Mouse (Mus musculus): ENCODE data around the gene C7.
"Not testable (repeated sequence)": the region's sequence is repeated elsewhere in the genome, so short reads cannot be mapped to it uniquely, and the experiment has no call there.

Gene C7

GRCm38 (mm10) chr15:5063635-5064034, at the start of gene C7:
C7 (minus strand) TSS chr15:5063740.
- peak; percentile 71 for DNase-seq

- DNase-seq = no peak
Observed at GRCm38 (mm10) chr15:5112651-5113050, 49.1 kb upstream of the C7 start.

- DNase-seq = no peak
Observed at GRCm38 (mm10) chr15:5108655-5109040, 45.1 kb upstream of the C7 start.

- peak; percentile 35 for DNase-seq
Observed at GRCm38 (mm10) chr15:5107686-5108654, 44.4 kb upstream of the C7 start, which contains the start of gene Card6. Card6 (minus strand) TSS chr15:5108539.

- no peak for DNase-seq
Observed at GRCm38 (mm10) chr15:5106293-5106692, 42.8 kb upstream of the C7 start.

GRCm38 (mm10) chr15:5105891-5106290, 42.4 kb upstream of the C7 start:
- no peak for DNase-seq

- DNase-seq = no peak
Observed at GRCm38 (mm10) chr15:5102312-5102711, 38.8 kb upstream of the C7 start.

- no peak for DNase-seq
Observed at GRCm38 (mm10) chr15:5097376-5097775, 33.8 kb upstream of the C7 start.

GRCm38 (mm10) chr15:5095534-5096301, 32.2 kb upstream of the C7 start:
- no peak for DNase-seq

GRCm38 (mm10) chr15:5090131-5090530, 26.6 kb upstream of the C7 start:
- no peak for DNase-seq

GRCm38 (mm10) chr15:5088850-5089608, 25.5 kb upstream of the C7 start:
- DNase-seq = no peak

- no peak for DNase-seq
Observed at GRCm38 (mm10) chr15:5086162-5086561, 22.6 kb upstream of the C7 start.

GRCm38 (mm10) chr15:5081235-5081634, 17.7 kb upstream of the C7 start:
- DNase-seq = no peak

GRCm38 (mm10) chr15:5068801-5069518, 5.4 kb upstream of the C7 start:
- peak; percentile 57 for DNase-seq

- no peak for DNase-seq
Observed at GRCm38 (mm10) chr15:5045560-5046284, 17.8 kb downstream of the C7 start.

- DNase-seq = no peak
Observed at GRCm38 (mm10) chr15:5029256-5029655, 34.3 kb downstream of the C7 start.

- DNase-seq = not testable (repeated sequence)
Observed at GRCm38 (mm10) chr15:5023479-5024265, 39.9 kb downstream of the C7 start.

GRCm38 (mm10) chr15:5009644-5010107, 53.9 kb downstream of the C7 start:
- peak; percentile 30 for DNase-seq

- no peak for DNase-seq
Observed at GRCm38 (mm10) chr15:5003503-5004196, 59.9 kb downstream of the C7 start.

GRCm38 (mm10) chr15:5002903-5003302, 60.6 kb downstream of the C7 start:
- DNase-seq = no peak

All from kidney, postnatal 14 days (tissue).